Mouse (Mus musculus): ENCODE data around the gene Aup1. TPM values are rescaled to one million over a fixed set of nuclear protein-coding genes. Genes with fewer than 3 reads are reported as not detected.

Gene Aup1
- polyA plus RNA-seq, 1 experiment from 2014 or later = 179 TPM

DNA sequence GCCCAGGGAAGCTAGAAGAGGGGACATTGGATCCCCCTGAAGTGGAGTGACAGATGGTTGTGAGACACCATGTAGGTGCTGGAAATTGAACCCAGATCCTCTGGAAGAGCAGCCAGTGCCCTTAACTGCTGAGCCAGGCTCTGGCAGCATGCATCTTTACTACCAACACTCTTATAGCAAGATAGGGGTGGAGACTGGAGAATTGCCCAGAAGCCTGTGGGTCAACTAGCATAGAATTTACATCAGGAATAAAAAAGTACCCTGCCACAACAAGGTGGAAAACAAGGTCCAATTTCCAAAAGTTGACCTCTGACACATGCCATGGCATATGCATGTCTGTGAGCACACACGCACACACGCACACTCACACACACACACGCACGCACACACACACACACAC lies 29.1 kb upstream of the Aup1 start:
- H3K36me3 ChIP-seq (ENCODE audit: control insufficient read depth, insufficient read depth, low read length) = no peaks in the 10 kb centered on the region
- H3K4me3 ChIP-seq (ENCODE audit: low read length) = no peak overlapping the region
- H3K27ac ChIP-seq (ENCODE audit: low read depth, low read length) = no peak overlapping the region
- 87% methylated on average over 4 of the region's 4 CpGs for WGBS
- H3K27me3 ChIP-seq (replicated peaks; ENCODE audit: control insufficient read depth, insufficient read depth, low read length) = peaks cover 2% of the 10 kb centered on the region
- no peak overlapping the region for H3K4me2 ChIP-seq (ENCODE audit: low read length)
- no peak for ATAC-seq
- no peaks in the 10 kb centered on the region for H3K9me3 ChIP-seq (ENCODE audit: control insufficient read depth, low read length)
- H3K4me1 ChIP-seq (ENCODE audit: control insufficient read depth, insufficient read depth, low read depth, low read length) = no peaks in the 10 kb centered on the region
- no peak overlapping the region for H3K9ac ChIP-seq (ENCODE audit: low read depth, low read length)

DNA sequence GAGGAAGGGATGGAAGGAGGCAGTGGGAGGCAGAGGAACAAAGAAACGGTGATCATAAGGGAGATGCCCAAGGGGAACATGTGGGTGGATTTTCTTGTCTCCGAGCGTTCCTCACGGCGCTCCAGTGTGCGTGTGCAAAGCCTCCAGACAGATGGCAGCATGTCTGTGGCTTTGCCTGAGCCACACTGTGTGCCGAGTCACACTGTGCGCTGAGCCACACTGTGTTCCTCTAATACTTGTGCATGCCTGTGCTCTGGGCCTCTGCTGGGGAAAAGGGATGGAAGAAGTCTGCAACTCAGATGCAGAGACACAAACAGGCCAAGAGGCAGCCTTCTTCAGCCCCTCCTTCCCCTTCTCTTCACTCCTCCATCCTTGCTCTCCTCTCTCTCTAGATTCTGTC lies 27.0 kb upstream of the Aup1 start:
- ATAC-seq = no peak
- Histone ChIP-seq H3K4me1 (ENCODE audit: control insufficient read depth, insufficient read depth, low read depth, low read length) (peaks cover under 1% of the 10 kb centered on the region; the same call in 1 of the 2 replicates), H3K36me3 (ENCODE audit: control insufficient read depth, insufficient read depth, low read length) (no peaks in the 10 kb centered on the region), H3K27ac (ENCODE audit: low read depth, low read length) (no peak overlapping the region), H3K9me3 (ENCODE audit: control insufficient read depth, low read length) (no peaks in the 10 kb centered on the region), H3K4me3 (ENCODE audit: low read length) (no peak overlapping the region), H3K27me3 (replicated peaks; ENCODE audit: control insufficient read depth, insufficient read depth, low read length) (peaks cover 14% of the 10 kb centered on the region), H3K4me2 (ENCODE audit: low read length) (no peak overlapping the region), H3K9ac (ENCODE audit: low read depth, low read length) (no peak overlapping the region)
- WGBS = 78% methylated on average over 8 of the region's 8 CpGs

GRCm38 (mm10) chr6:83027706-83028105 lies 26.6 kb upstream of the Aup1 start:
- no peak for ATAC-seq
- Histone ChIP-seq H3K27ac (ENCODE audit: low read depth, low read length) (no peak overlapping the region), H3K27me3 (replicated peaks; ENCODE audit: control insufficient read depth, insufficient read depth, low read length) (peaks cover 14% of the 10 kb centered on the region)

GRCm38 (mm10) chr6:83029777-83030176 lies 24.5 kb upstream of the Aup1 start:
- Histone ChIP-seq H3K36me3 (ENCODE audit: control insufficient read depth, insufficient read depth, low read length) (no peaks in the 10 kb centered on the region), H3K4me1 (ENCODE audit: control insufficient read depth, insufficient read depth, low read depth, low read length) (peaks cover 16% of the 10 kb centered on the region), H3K27me3 (replicated peaks; ENCODE audit: control insufficient read depth, insufficient read depth, low read length) (peaks cover 17% of the 10 kb centered on the region), H3K4me2 (ENCODE audit: low read length) (no peak overlapping the region), H3K9me3 (ENCODE audit: control insufficient read depth, low read length) (no peaks in the 10 kb centered on the region), H3K27ac (ENCODE audit: low read depth, low read length) (no peak overlapping the region), H3K4me3 (ENCODE audit: low read length) (no peak overlapping the region), H3K9ac (ENCODE audit: low read depth, low read length) (no peak overlapping the region)
- no peak for ATAC-seq
- 24% methylated on average over 10 of the region's 10 CpGs for WGBS

More at GRCm38 (mm10) chr6:83027706-83028105, 26.6 kb upstream of the Aup1 start:
- Histone ChIP-seq H3K4me3 (ENCODE audit: low read length) (no peak overlapping the region), H3K36me3 (ENCODE audit: control insufficient read depth, insufficient read depth, low read length) (no peaks in the 10 kb centered on the region), H3K4me2 (ENCODE audit: low read length) (no peak overlapping the region), H3K4me1 (ENCODE audit: control insufficient read depth, insufficient read depth, low read depth, low read length) (peaks cover 5% of the 10 kb centered on the region; the same call in 1 of the 2 replicates), H3K9me3 (ENCODE audit: control insufficient read depth, low read length) (no peaks in the 10 kb centered on the region), H3K9ac (ENCODE audit: low read depth, low read length) (no peak overlapping the region)
- 52% methylated on average over 7 of the region's 9 CpGs for WGBS

GRCm38 (mm10) chr6:83031111-83031510 lies 23.2 kb upstream of the Aup1 start:
- no peak for ATAC-seq
- Histone ChIP-seq H3K4me1 (ENCODE audit: control insufficient read depth, insufficient read depth, low read depth, low read length) (peaks cover 16% of the 10 kb centered on the region), H3K9me3 (ENCODE audit: control insufficient read depth, low read length) (no peaks in the 10 kb centered on the region), H3K9ac (ENCODE audit: low read depth, low read length) (no peak overlapping the region), H3K4me3 (ENCODE audit: low read length) (no peak overlapping the region), H3K27ac (ENCODE audit: low read depth, low read length) (no peak overlapping the region), H3K4me2 (ENCODE audit: low read length) (no peak overlapping the region), H3K27me3 (replicated peaks; ENCODE audit: control insufficient read depth, insufficient read depth, low read length) (peaks cover 17% of the 10 kb centered on the region), H3K36me3 (ENCODE audit: control insufficient read depth, insufficient read depth, low read length) (no peaks in the 10 kb centered on the region)
- 63% methylated on average over 7 of the region's 7 CpGs for WGBS

GRCm38 (mm10) chr6:83031921-83032590 lies 22.3 kb upstream of the Aup1 start:
- peak overlapping the region; percentile 46 for H3K4me3 ChIP-seq (ENCODE audit: low read length)
- peaks cover 17% of the 10 kb centered on the region for H3K27me3 ChIP-seq (replicated peaks; ENCODE audit: control insufficient read depth, insufficient read depth, low read length)
- no peak overlapping the region for H3K27ac ChIP-seq (ENCODE audit: low read depth, low read length)
- 19% methylated on average over 18 of the region's 18 CpGs for WGBS
- H3K9ac ChIP-seq (ENCODE audit: low read depth, low read length) = peak overlapping the region; percentile 55; the same call in 1 of the 2 replicates
- ATAC-seq = no peak
- H3K9me3 ChIP-seq (ENCODE audit: control insufficient read depth, low read length) = no peaks in the 10 kb centered on the region
- H3K36me3 ChIP-seq (ENCODE audit: control insufficient read depth, insufficient read depth, low read length) = no peaks in the 10 kb centered on the region
- peak overlapping the region; percentile 78 for H3K4me2 ChIP-seq (ENCODE audit: low read length)
- H3K4me1 ChIP-seq (ENCODE audit: control insufficient read depth, insufficient read depth, low read depth, low read length) = peaks cover 16% of the 10 kb centered on the region

- no peak overlapping the region for H3K27ac ChIP-seq (ENCODE audit: low read depth, low read length)
- peaks cover 16% of the 10 kb centered on the region for H3K4me1 ChIP-seq (ENCODE audit: control insufficient read depth, insufficient read depth, low read depth, low read length)
- peak overlapping the region; percentile 46 for H3K4me3 ChIP-seq (ENCODE audit: low read length)
- no peaks in the 10 kb centered on the region for H3K36me3 ChIP-seq (ENCODE audit: control insufficient read depth, insufficient read depth, low read length)
- H3K9ac ChIP-seq (ENCODE audit: low read depth, low read length) = peak overlapping the region; percentile 55
- no peaks in the 10 kb centered on the region for H3K9me3 ChIP-seq (ENCODE audit: control insufficient read depth, low read length)
- ATAC-seq = peak; percentile 19
- peaks cover 17% of the 10 kb centered on the region for H3K27me3 ChIP-seq (replicated peaks; ENCODE audit: control insufficient read depth, insufficient read depth, low read length)
- WGBS = under 1% methylated on average over 31 of the region's 31 CpGs
- H3K4me2 ChIP-seq (ENCODE audit: low read length) = peak overlapping the region; percentile 78
Observed at GRCm38 (mm10) chr6:83032769-83033191, 21.5 kb upstream of the Aup1 start.

- Histone ChIP-seq H3K36me3 (ENCODE audit: control insufficient read depth, insufficient read depth, low read length) (no peaks in the 10 kb centered on the region), H3K27ac (ENCODE audit: low read depth, low read length) (peak within 1 kb of the TSS; percentile 66), H3K4me1 (ENCODE audit: control insufficient read depth, insufficient read depth, low read depth, low read length) (peaks cover 22% of the 10 kb centered on the region), H3K9me3 (ENCODE audit: control insufficient read depth, low read length) (no peaks in the 10 kb centered on the region), H3K4me2 (ENCODE audit: low read length) (peak within 1 kb of the TSS; percentile 78), H3K4me3 (ENCODE audit: low read length) (peak within 1 kb of the TSS; percentile 46), H3K27me3 (replicated peaks; ENCODE audit: control insufficient read depth, insufficient read depth, low read length) (peaks cover 17% of the 10 kb centered on the region), H3K9ac (ENCODE audit: low read depth, low read length) (peak within 1 kb of the TSS; percentile 55)
- under 1% methylated on average over 45 of the region's 51 CpGs for WGBS
- peak; percentile 67 for ATAC-seq
Observed at GRCm38 (mm10) chr6:83033249-83034185, 20.8 kb upstream of the Aup1 start, which contains the start of the genes Dok1 and Loxl3. Gene Dok1 (minus strand): TSS chr6:83033471. Gene Loxl3 (plus strand): TSS chr6:83034173.
